Mouse (Mus musculus) E14TG2a.4 (cell line): ENCODE results near the gene Plagl1.

ENCODE experiments used
- CTCF ChIP-seq: conservative IDR thresholded peaks from 2 replicates; pipeline ENCODE4 v1.5.1; 2014; ENCODE audit warnings: low read length
- POU5F1 ChIP-seq: IDR thresholded peaks from 2 replicates; pipeline ENCODE4 v1.6.1; 2014; ENCODE audit warnings: low read length, borderline replicate concordance

DNA sequence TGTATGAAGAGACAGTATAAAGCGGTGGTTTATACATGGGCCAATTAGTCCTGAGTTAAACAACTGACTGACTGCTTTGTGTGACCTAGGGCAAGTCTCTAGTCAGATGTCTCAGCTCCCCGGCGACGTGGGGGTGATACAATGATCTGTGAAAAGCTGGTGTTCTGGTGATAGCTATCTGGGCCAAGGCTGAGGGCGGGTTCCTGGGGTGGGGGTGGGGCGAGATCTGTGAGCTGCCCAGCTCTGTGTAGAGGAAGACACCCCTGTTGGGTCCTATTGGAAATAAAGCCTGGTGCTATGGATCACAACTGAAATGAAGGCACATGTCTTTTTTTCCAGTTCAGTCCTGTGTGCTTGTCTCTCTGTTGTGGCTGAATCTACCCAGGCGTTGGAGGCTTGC, 3.2 kb downstream of the Plagl1 start:
- TF ChIP-seq POU5F1 (no peak), CTCF (no peak)
